Comparison of ENCODE assay signal across 8 mouse cellular contexts in genomic region chr3:35340935-35341800, GRCm38 (mm10).
A peak's percentile ranks its signal among the peaks of the same experiment; 100 is the strongest.
DNase-seq lines count a peak whose midpoint lies in the region; ATAC-seq and TF ChIP-seq lines count a peak whose summit lies in the region.

No protein-coding gene starts in this region.

- no peaks in the 10 kb centered on the region for H3K79me2 ChIP-seq in heart, adult 2 months (replicated peaks; ENCODE audit: control insufficient read depth, insufficient read depth, low read length)

- peaks cover 2% of the 10 kb centered on the region; the same call in 1 of the 2 replicates for H3K4me1 ChIP-seq in heart, embryonic 11.5 days (ENCODE audit: control insufficient read depth, insufficient read depth, low read length)
- no peaks in the 10 kb centered on the region for H3K4me1 ChIP-seq in heart, adult 2 months (ENCODE audit: control insufficient read depth, insufficient read depth, low read length)
- H3K4me1 ChIP-seq in cerebellum, adult 2 months (ENCODE audit: control insufficient read depth, insufficient read depth, low read length), result 0 out of 2 replicates have a peak, but pooled peaks cover 2% of the 10 kb centered on the region
- peaks cover 20% of the 10 kb centered on the region for H3K4me1 ChIP-seq in forebrain, embryonic 16.5 days (replicated peaks; ENCODE audit: control insufficient read depth, insufficient read depth, low read length)
- H3K4me1 ChIP-seq in stomach, embryonic 14.5 days (ENCODE audit: control insufficient read depth, insufficient read depth, low read length), result peaks cover 5% of the 10 kb centered on the region; the same call in 1 of the 2 replicates

- H3K27ac ChIP-seq in heart, embryonic 11.5 days (ENCODE audit: low read depth, low read length), result no peak overlapping the region; the same call in 1 of the 2 replicates
- H3K27ac ChIP-seq in heart, adult 2 months, result no peak overlapping the region
- H3K27ac ChIP-seq in cerebellum, adult 2 months (ENCODE audit: insufficient read depth, low read length), result peak overlapping the region; percentile 21; the same call in 1 of the 2 replicates
- H3K27ac ChIP-seq in forebrain, embryonic 16.5 days (ENCODE audit: low read length), result peak overlapping the region; percentile 90
- H3K27ac ChIP-seq in stomach, embryonic 14.5 days (ENCODE audit: low read length), result peak overlapping the region; percentile 45; the same call in 1 of the 2 replicates

- DNase-seq in heart, adult 2 months, result no peak
- peak; percentile 16 to 55 for DNase-seq in cerebellum, adult 2 months
- peak; percentile 80 for DNase-seq in layer of hippocampus, adult 9-11 months
- DNase-seq in lung, postnatal 10 days, result peak; percentile 31
- DNase-seq in MN1 (ENCODE audit: low spot score), result no peak

- peak; percentile 55; the same call in 1 of the 2 replicates for ATAC-seq in heart, embryonic 11.5 days (replicated peaks; ENCODE audit: insufficient number of reproducible peaks, low FRiP score, low TSS enrichment)
- ATAC-seq in forebrain, embryonic 16.5 days, result peak; percentile 93
- ATAC-seq in stomach, embryonic 14.5 days (ENCODE audit: insufficient number of reproducible peaks, insufficient read depth, low FRiP score, low read depth), result peak; percentile 82; the same call in 1 of the 2 replicates

- H3K9me3 ChIP-seq in heart, embryonic 11.5 days (replicated peaks; ENCODE audit: control insufficient read depth, low read length), result no peaks in the 10 kb centered on the region
- no peaks in the 10 kb centered on the region for H3K9me3 ChIP-seq in forebrain, embryonic 16.5 days (ENCODE audit: control insufficient read depth, low read length)
- H3K9me3 ChIP-seq in stomach, embryonic 14.5 days (ENCODE audit: control insufficient read depth, low read depth, low read length), result no peaks in the 10 kb centered on the region

- no peak for TF ChIP-seq CTCF in heart, adult 2 months (IDR thresholded peaks at IDR 0.05)
- no peak for TF ChIP-seq CTCF in cerebellum, adult 2 months (IDR thresholded peaks at IDR 0.05; ENCODE audit: borderline replicate concordance, insufficient read depth, low read depth, low read length)

- WGBS in heart, embryonic 11.5 days (ENCODE audit: insufficient replicate concordance), result 3% methylated on average over 22 of the region's 22 CpGs
- 7% methylated on average over 22 of the region's 22 CpGs for WGBS in heart, adult 2 months
- 3% methylated on average over 22 of the region's 22 CpGs for WGBS in cerebellum, adult 2 months
- under 1% methylated on average over 22 of the region's 22 CpGs for WGBS in forebrain, embryonic 16.5 days
- 5% methylated on average over 22 of the region's 22 CpGs for WGBS in stomach, embryonic 14.5 days

- H3K9ac ChIP-seq in heart, embryonic 11.5 days (ENCODE audit: low read depth, low read length), result peak overlapping the region; percentile 50; the same call in 1 of the 2 replicates
- H3K9ac ChIP-seq in heart, adult 2 months (ENCODE audit: low read depth, low read length), result no peak overlapping the region
- peak overlapping the region; percentile 52 for H3K9ac ChIP-seq in forebrain, embryonic 16.5 days (replicated peaks; ENCODE audit: low read depth, low read length)
- H3K9ac ChIP-seq in stomach, embryonic 14.5 days (replicated peaks; ENCODE audit: low read depth, low read length), result no peak overlapping the region

- peak overlapping the region; percentile 44 for H3K4me3 ChIP-seq in heart, embryonic 11.5 days (ENCODE audit: low read depth, low read length)
- no peak overlapping the region for H3K4me3 ChIP-seq in heart, adult 2 months
- no peak overlapping the region for H3K4me3 ChIP-seq in cerebellum, adult 2 months (replicated peaks; ENCODE audit: insufficient read depth, low read depth, low read length)
- peak overlapping the region; percentile 39 for H3K4me3 ChIP-seq in forebrain, embryonic 16.5 days (replicated peaks; ENCODE audit: low read length)
- peak overlapping the region; percentile 32 for H3K4me3 ChIP-seq in stomach, embryonic 14.5 days (ENCODE audit: low read depth, low read length)

- peak overlapping the region; percentile 67 for H3K4me2 ChIP-seq in heart, embryonic 11.5 days
- H3K4me2 ChIP-seq in forebrain, embryonic 16.5 days (ENCODE audit: low read length), result peak overlapping the region; percentile 73
- H3K4me2 ChIP-seq in stomach, embryonic 14.5 days (replicated peaks; ENCODE audit: low read depth, low read length), result peak overlapping the region; percentile 54

- intact Hi-C loops in heart, adult 2 months (cut with DNase I), result no loop called here

- TF ChIP-seq EP300 in heart, adult 2 months (IDR thresholded peaks at IDR 0.05; ENCODE audit: insufficient read depth, low read depth, low read length), result no peak

- H3K27me3 ChIP-seq in heart, embryonic 11.5 days (ENCODE audit: control insufficient read depth, insufficient read depth, low read length), result peaks cover 3% of the 10 kb centered on the region; the same call in 1 of the 2 replicates
- H3K27me3 ChIP-seq in heart, adult 2 months (ENCODE audit: control insufficient read depth, insufficient read depth, low read length), result 0 out of 2 replicates have a peak, but pooled peaks cover 1% of the 10 kb centered on the region
- no peaks in the 10 kb centered on the region; the same call in 1 of the 2 replicates for H3K27me3 ChIP-seq in cerebellum, adult 2 months (ENCODE audit: control insufficient read depth, insufficient read depth, low read length)
- no peaks in the 10 kb centered on the region for H3K27me3 ChIP-seq in forebrain, embryonic 16.5 days (replicated peaks; ENCODE audit: control insufficient read depth, insufficient read depth, low read length)
- H3K27me3 ChIP-seq in stomach, embryonic 14.5 days (ENCODE audit: control insufficient read depth, insufficient read depth, low read length), result no peaks in the 10 kb centered on the region

- H3K36me3 ChIP-seq in heart, embryonic 11.5 days (ENCODE audit: control insufficient read depth, insufficient read depth, low read length), result no peaks in the 10 kb centered on the region
- no peaks in the 10 kb centered on the region for H3K36me3 ChIP-seq in heart, adult 2 months (ENCODE audit: control insufficient read depth, insufficient read depth, low read length)
- no peaks in the 10 kb centered on the region for H3K36me3 ChIP-seq in forebrain, embryonic 16.5 days (ENCODE audit: control insufficient read depth, insufficient read depth)
- H3K36me3 ChIP-seq in stomach, embryonic 14.5 days (ENCODE audit: control insufficient read depth, insufficient read depth, low read length), result no peaks in the 10 kb centered on the region

- no peak for TF ChIP-seq POLR2A in heart, adult 2 months (IDR thresholded peaks at IDR 0.05; ENCODE audit: insufficient read depth, low read depth, low read length)
- TF ChIP-seq POLR2A in cerebellum, adult 2 months (IDR thresholded peaks at IDR 0.05; ENCODE audit: borderline replicate concordance, insufficient read depth, low read length), result no peak

Comparison
In these comparisons a context has a peak if more than half of its experiments do, and no peak if none do; other contexts are left out.
1. H3K4me3 ChIP-seq: peak in heart, embryonic 11.5 days (single experiment), forebrain, embryonic 16.5 days (single experiment) and stomach, embryonic 14.5 days (single experiment); none in heart, adult 2 months (single experiment) and cerebellum, adult 2 months (single experiment).
2. H3K9ac ChIP-seq: peak in heart, embryonic 11.5 days (single experiment) and forebrain, embryonic 16.5 days (single experiment); none in heart, adult 2 months (single experiment) and stomach, embryonic 14.5 days (single experiment).
3. H3K27ac ChIP-seq: peak in cerebellum, adult 2 months (single experiment), forebrain, embryonic 16.5 days (single experiment) and stomach, embryonic 14.5 days (single experiment); none in heart, embryonic 11.5 days (single experiment) and heart, adult 2 months (single experiment).
4. DNase-seq: peak in cerebellum, adult 2 months (2 of 2), layer of hippocampus, adult 9-11 months (single experiment) and lung, postnatal 10 days (single experiment); none in heart, adult 2 months (0 of 2) and MN1 (single experiment).
5. Peak in every context shown above with its lines, with median percentiles within 50 percentile points of each other: ATAC-seq and H3K4me2 ChIP-seq.